Mouse (Mus musculus): ENCODE measurements at regions not wholly inside any gene's neighbourhood (a gene's known extent, or its start where the extent isn't known, plus 50 kb on each side); places are given as distances from the start of the nearest gene placed in this dataset.
A peak's percentile ranks its signal among the peaks of the same experiment; 100 is the strongest.

DNA sequence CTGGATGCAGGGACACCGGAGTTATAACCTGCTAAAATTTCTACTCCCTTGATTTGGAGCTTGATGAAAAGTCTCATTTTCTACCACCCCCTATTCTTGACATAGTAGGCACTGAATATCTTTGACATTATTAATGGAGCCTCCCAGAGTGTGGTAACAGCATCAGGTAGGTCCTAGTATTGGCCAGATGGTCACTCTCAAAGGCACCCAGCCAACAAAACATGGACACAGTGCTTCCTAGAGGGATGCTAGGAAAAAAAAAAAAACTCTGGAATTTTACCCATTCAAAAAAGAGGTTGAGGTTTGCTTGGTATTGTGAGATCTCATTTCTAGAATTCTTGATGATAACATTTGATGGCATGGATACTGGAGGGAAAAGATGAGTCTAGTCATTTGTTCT is 740.8 kb downstream of the Epm2a start:
- DNase-seq: no peak

DNA sequence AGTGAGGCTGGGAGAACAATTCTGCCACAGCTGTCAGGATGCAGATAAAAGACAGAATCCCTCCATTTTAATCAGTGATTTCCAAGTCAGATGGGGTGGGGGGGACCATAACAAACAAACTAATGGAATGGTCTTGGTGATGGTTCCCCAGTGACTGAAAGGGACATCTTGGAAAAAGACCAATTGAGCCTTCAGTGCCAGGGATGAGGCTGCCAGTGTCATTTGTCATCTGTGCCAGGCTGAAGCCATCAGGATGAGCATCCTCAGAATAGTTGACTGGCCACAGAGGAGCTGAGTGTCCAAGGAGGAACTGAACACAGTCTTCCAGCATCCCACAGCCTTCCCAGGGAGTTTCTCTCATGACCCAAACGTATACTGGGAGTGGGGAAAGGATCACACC is 749.3 kb downstream of the Epm2a start:
- no peak for DNase-seq

DNA sequence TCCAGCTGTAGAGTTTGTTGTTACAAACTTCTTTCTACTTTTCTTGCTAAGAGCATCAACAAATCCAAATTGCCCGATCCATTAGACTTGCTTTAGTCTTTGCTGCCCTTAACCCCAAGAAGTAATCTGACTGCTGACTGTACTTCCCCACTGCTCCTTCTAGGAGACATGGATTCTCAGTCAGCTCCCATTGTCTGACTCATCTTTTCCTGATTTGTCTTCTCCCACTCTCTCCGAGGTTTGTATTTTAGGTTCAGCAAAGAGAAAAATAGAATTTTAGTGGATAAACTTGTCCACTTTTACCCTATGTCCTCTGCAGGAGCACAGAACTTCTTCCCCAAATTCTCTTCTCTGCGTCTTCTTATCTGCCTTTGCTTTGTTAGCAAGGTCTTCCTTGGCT is 753.5 kb downstream of the Epm2a start:
- no peak for DNase-seq

- DNase-seq: no peak
Observed at GRCm38 (mm10) chr10:12107001-12107418, 762.2 kb downstream of the Utrn start.

DNA sequence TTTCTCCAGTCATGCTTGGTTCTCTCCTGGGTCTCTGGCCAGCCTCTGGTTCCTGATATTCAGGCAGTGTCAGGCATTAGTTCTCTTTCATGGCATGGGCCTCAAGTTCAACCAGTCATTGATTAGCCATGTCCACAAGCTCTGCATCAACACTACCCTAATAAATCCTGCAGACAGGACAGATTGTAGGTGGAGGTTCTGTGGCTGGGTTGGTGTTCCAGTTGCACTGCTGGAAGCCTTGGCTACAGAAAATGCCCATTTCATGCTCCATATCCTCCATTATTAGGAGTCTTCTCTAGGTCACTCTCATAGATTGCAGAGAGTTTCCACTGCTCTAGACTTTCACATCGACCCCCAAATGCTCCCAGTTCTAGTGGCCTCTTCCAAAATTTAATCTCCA is 757.4 kb downstream of the Utrn start:
- no peak for DNase-seq

DNA sequence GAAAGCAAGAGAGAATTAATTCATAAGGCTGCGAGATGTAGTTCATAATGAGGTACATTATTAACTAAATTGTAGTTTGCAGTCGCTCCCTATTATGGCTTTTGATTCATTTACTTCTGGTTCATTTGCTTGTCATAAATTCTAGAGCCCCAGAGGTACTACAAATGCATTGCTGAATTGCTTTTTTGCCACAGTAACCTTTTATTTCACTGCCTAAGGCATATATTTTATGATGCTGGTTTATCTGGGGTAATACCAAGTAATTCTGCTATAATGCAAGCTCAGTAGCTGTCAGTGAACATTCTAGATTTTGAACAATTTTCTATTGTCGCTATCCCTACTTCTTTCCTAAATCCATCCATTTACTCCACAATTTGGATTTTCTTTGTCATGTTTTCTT is 753.4 kb downstream of the Utrn start:
- DNase-seq: no peak

- no peak for DNase-seq
Observed at GRCm38 (mm10) chr10:12116662-12117303, 752.4 kb downstream of the Utrn start.

DNA sequence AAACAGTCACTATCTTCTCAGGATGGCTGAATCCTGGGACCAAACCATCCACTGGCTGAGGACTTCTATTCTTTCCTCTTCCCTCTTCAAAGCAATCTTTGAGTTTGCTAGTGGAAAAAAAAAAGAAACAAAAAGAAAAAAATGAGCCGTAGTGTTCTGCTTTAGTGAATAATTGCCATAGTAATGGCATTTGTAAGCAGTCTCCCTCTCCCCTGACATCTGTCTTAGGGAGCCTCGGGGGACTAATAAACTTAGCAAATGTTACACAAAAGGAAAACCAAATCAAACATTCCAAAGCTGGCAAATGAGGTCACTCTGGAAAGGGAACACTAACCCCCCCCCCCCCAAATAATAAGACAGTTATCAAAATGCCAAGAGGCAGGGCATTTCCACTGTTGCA is 744.9 kb downstream of the Utrn start:
- DNase-seq: no peak

DNA sequence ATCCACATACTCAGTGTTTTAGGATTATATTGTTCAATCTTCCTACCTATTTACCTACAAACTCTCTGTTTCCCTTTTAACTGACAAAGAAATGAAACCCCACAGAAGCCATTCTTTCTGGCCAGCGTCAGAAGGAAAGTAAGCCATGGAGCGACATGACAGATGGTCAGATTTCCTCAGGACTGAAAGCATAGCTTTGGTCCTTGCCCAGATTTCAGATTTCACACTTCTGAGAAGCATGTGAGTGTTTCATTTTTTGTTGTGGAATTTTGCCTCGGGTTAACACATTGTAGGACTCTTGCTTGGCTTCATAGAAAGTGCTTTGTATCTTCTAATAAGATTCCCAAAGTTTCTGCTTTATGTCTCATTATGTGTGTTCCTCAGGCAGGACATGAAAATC is 739.7 kb downstream of the Utrn start:
- no peak for DNase-seq

DNA sequence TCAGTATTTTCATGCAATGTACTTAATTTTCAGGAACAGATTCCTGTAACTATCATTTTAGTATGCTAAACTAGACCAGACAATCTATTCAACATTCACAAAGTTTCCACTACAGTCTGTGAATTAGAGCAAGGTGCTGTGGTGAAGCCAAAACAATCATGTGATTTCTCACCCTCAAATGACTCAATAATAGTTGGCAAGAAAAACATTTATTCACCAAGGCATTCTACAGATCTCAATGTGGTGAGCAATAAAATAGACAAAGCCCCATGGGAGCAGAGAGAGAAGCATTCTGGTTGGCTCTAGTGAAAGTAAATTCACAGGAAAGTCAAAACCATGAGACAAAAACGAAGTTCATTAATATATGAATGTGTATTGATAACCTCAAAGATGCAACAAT is 724.5 kb downstream of the Utrn start:
- no peak for DNase-seq

GRCm38 (mm10) chr10:12146942-12147537 is 722.1 kb downstream of the Utrn start:
- DNase-seq: no peak

DNA sequence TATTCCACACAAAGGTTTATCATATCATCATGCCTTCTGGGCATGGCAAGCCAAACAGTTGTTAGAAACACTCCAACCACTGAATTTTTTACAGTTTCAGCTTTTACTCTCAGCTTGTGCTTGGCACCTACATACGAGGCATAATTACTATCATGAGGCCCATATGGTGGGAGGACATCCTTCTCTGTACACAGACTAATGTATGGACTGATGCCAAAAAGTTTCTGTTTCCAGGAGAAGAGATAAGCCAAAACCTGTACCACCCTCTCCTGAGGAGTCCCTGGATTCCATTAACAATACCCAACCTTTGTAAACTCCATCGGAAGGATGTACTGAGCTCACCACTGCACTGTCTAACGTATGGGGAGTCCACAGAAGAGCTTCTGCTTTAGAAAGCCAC is 698.9 kb downstream of the Utrn start:
- no peak for DNase-seq

- no peak for DNase-seq
Observed at GRCm38 (mm10) chr10:12174200-12174818, 694.9 kb downstream of the Utrn start.

DNA sequence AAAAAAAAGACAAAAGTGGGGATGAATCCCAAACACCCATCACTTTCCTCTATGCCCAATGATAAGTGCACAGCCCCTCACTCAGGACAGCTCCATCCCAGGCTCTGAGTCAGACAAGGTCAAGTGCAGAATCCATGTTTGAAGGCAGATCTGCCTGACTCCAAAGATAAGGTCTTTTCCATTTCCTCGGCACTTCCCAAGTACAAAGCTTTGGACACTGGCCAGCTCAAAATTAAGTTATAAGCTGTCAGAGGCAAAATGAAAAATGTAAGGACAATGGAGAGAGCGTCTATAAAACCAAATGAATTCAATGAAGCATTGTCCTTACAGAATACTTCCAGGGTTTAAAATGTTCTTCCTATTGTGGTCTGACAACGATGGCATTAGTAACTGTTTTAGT is 694.0 kb downstream of the Utrn start:
- DNase-seq: no peak

- no peak for DNase-seq
Observed at GRCm38 (mm10) chr10:12177482-12177881, 691.7 kb downstream of the Utrn start.

- no peak for DNase-seq
Observed at GRCm38 (mm10) chr10:12180965-12181364, 688.2 kb downstream of the Utrn start.

DNA sequence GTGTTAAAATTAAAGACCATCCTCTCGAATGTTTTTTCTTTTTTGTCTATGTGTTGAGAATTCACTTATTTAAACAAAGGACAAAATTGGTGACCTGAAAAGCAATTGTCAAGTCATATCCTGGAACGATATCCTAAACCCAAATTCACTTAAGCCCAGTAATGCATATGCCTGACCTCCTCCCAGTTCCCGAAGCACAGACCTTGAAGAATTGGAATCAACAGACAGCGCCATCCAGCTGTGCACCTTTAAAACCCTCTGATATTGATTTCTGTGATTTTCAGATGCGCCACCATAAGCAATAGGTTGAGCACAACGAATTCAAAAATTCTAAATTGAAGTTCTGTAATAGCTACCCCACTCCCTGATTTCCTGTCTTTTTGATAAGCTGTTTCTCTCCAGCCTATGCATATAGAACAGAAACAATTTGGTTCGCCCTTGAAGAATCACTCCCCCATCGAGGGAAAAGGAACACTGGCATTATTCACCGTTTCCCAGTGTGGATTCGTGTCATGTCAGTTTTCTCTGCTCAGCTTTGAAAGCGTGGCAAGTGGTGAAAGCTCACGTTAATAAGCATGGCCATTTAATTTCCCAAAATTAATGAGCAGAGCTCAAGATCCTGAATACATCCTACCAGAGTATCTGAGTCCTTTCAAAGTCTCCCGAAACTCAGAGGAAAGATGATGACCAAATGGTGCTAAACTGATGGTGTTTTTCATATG is 682.1 kb downstream of the Utrn start:
- DNase-seq: no peak

- DNase-seq: no peak
Observed at GRCm38 (mm10) chr10:12187669-12188342, 681.4 kb downstream of the Utrn start.

DNA sequence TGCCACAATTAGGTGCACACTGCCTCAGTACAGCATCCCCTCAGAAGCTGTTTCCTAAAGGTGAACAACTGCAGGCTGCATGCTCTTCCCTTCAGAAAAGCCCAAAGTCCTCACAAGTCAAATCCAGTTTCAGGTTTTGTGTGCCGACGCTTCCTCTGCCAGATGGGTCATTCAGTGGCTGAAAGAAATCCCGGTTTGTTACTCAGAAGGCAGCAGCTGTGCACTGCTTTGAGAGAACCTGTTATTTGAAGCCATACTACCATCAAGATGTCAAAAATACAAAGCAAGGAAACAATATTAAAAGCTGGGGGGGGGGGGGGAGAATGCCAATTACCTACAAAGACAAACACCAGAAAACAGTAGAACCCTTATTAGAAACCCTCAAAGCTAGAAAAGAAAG is 678.7 kb downstream of the Utrn start:
- DNase-seq: no peak

- no peak for DNase-seq
Observed at GRCm38 (mm10) chr10:12207301-12207700, 661.9 kb downstream of the Utrn start.

DNA sequence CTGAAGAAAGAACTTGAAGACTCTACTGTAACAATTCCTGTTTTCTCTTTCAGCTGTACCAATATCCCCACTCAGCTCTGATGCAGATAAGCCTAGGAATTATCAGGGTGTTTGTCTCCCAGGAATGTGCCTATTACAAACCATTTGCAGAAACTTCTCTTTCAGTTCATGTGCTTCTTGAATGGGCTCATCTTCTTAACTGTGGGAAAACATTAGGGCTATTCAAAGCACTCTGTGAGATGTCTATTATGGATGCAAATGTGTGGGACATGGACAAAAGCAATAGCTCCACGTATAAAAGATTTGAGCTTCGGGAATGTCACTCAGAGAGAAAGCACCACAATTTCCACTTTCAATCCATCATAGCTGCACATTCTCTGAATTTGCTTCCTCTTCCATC is 659.0 kb downstream of the Utrn start:
- DNase-seq: no peak

GRCm38 (mm10) chr10:12218879-12219278 is 650.3 kb downstream of the Utrn start:
- DNase-seq: peak in 1 of 2 experiments; percentile 0

DNA sequence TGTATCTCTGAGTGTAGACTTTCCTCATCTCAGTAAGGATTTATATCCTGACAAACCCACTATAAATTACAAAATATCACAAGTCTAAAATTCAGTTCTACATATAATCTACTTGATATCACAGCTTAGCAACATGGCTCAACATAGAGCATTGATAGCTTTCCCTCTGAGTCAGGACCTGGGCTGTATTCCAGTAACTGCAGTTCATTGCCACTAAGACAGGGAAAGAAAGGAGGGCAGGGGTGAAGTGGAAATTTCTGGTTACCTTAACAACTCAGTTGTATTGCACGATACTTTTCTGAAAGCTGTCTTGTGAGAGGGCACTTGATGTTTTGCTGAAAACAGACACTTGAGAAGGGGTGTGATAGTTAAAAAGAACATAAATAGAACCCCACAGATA is 635.0 kb downstream of the Utrn start:
- DNase-seq: no peak

Data from lung, adult 18-20 months (tissue).